Mouse (Mus musculus) megakaryocyte, embryonic 14.5 days (primary cell): ENCODE results near the gene Gpx1. TPM values are rescaled to one million over a fixed set of nuclear protein-coding genes. Genes with fewer than 3 reads are reported as not detected.

Source experiments
- H3K27me3 ChIP-seq: replicated peaks from 2 replicates; pipeline ENCODE3; 2012; ENCODE audit warnings: inconsistent platforms
- H3K36me3 ChIP-seq: replicated peaks from 2 replicates; pipeline ENCODE3; 2012; ENCODE audit warnings: low read length, inconsistent platforms, mixed read lengths
- H3K4me1 ChIP-seq: 2 replicates; pipeline ENCODE4 v1.6.1; 2012; ENCODE audit warnings: inconsistent platforms
- H3K4me3 ChIP-seq: replicated peaks from 2 replicates; pipeline ENCODE3; 2012; ENCODE audit warnings: moderate library complexity, mild to moderate bottlenecking, inconsistent platforms
- H3K9me3 ChIP-seq: 2 replicates; pipeline ENCODE4 v1.6.1; 2012; ENCODE audit warnings: inconsistent platforms
- FLI1 ChIP-seq: IDR thresholded peaks from 2 replicates; pipeline ENCODE4 v1.6.1; 2012; ENCODE audit warnings: low read length, inconsistent platforms, mixed read lengths
- GATA1 ChIP-seq: IDR thresholded peaks from 3 replicates; pipeline ENCODE4 v1.6.1; 2012; ENCODE audit warnings: mixed read lengths, low read length, inconsistent platforms, borderline replicate concordance
- polyA plus RNA-seq: library from polyadenylated mRNA; stranded (reverse); fragments of >175 nt; gene quantifications from 2 replicates; pipeline ENCODE4 v1.2.3, GENCODE M21; 2012; ENCODE audit warnings: low replicate concordance; ENCODE audit not compliant: insufficient read depth

Gpx1 gene
- polyA plus RNA-seq, 1 experiment = 236 TPM

GRCm38 (mm10) chr9:108340258-108341138 lies 1.8 kb downstream of the Gpx1 start:
- Histone ChIP-seq H3K36me3 (peaks cover 26% of the 10 kb centered on the region), H3K4me1 (peaks cover 74% of the 10 kb centered on the region), H3K27me3 (no peaks in the 10 kb centered on the region), H3K9me3 (no peaks in the 10 kb centered on the region), H3K4me3 (peak overlapping the region; percentile 92)
- TF ChIP-seq FLI1 (no peak), GATA1 (no peak)

GRCm38 (mm10) chr9:108341139-108341475 lies 2.4 kb downstream of the Gpx1 start:
- Histone ChIP-seq H3K36me3 (peaks cover 21% of the 10 kb centered on the region), H3K9me3 (no peaks in the 10 kb centered on the region), H3K4me1 (peaks cover 77% of the 10 kb centered on the region), H3K27me3 (no peaks in the 10 kb centered on the region), H3K4me3 (peak overlapping the region; percentile 92)
- TF ChIP-seq FLI1 (no peak), GATA1 (no peak)

GRCm38 (mm10) chr9:108341801-108342200 lies 3.1 kb downstream of the Gpx1 start:
- Histone ChIP-seq H3K36me3 (peaks cover 18% of the 10 kb centered on the region), H3K4me1 (peaks cover 78% of the 10 kb centered on the region), H3K9me3 (no peaks in the 10 kb centered on the region), H3K27me3 (no peaks in the 10 kb centered on the region), H3K4me3 (peak overlapping the region; percentile 92)
- TF ChIP-seq FLI1 (no peak), GATA1 (no peak)

- H3K4me1 ChIP-seq = peaks cover 84% of the 10 kb centered on the region
- peaks cover 18% of the 10 kb centered on the region for H3K36me3 ChIP-seq
- TF ChIP-seq GATA1 (no peak), FLI1 (no peak)
- no peaks in the 10 kb centered on the region for H3K9me3 ChIP-seq
- H3K4me3 ChIP-seq = peak overlapping the region; percentile 69
- no peaks in the 10 kb centered on the region for H3K27me3 ChIP-seq
These were observed 3.7 kb downstream of the Gpx1 start for GRCm38 (mm10) chr9:108342301-108342831.

GRCm38 (mm10) chr9:108343331-108343730 lies 4.6 kb downstream of the Gpx1 start:
- peaks cover 75% of the 10 kb centered on the region for H3K4me1 ChIP-seq
- no peaks in the 10 kb centered on the region for H3K27me3 ChIP-seq
- TF ChIP-seq GATA1 (no peak), FLI1 (no peak)
- H3K4me3 ChIP-seq = no peak overlapping the region
- peaks cover 14% of the 10 kb centered on the region for H3K36me3 ChIP-seq
- H3K9me3 ChIP-seq = no peaks in the 10 kb centered on the region

- TF ChIP-seq GATA1 (no peak), FLI1 (no peak)
- peaks cover 11% of the 10 kb centered on the region for H3K36me3 ChIP-seq
- no peaks in the 10 kb centered on the region for H3K27me3 ChIP-seq
- no peaks in the 10 kb centered on the region for H3K9me3 ChIP-seq
- no peak overlapping the region for H3K4me3 ChIP-seq
- H3K4me1 ChIP-seq = peaks cover 75% of the 10 kb centered on the region
These were observed 5.1 kb downstream of the Gpx1 start for GRCm38 (mm10) chr9:108343835-108344234.

- no peaks in the 10 kb centered on the region for H3K9me3 ChIP-seq
- H3K4me1 ChIP-seq = peaks cover 79% of the 10 kb centered on the region
- no peaks in the 10 kb centered on the region for H3K27me3 ChIP-seq
- H3K36me3 ChIP-seq = peaks cover 12% of the 10 kb centered on the region
- TF ChIP-seq FLI1 = no peak
- no peak for TF ChIP-seq GATA1
- H3K4me3 ChIP-seq = no peak overlapping the region
These were observed 5.8 kb downstream of the Gpx1 start for GRCm38 (mm10) chr9:108344471-108344870.

GRCm38 (mm10) chr9:108347024-108347423 lies 8.3 kb downstream of the Gpx1 start:
- H3K4me3 ChIP-seq = peak overlapping the region; percentile 100
- H3K4me1 ChIP-seq = peaks cover 65% of the 10 kb centered on the region
- TF ChIP-seq GATA1 = no peak
- no peak for TF ChIP-seq FLI1
- H3K9me3 ChIP-seq = no peaks in the 10 kb centered on the region
- H3K36me3 ChIP-seq = peaks cover 26% of the 10 kb centered on the region
- H3K27me3 ChIP-seq = no peaks in the 10 kb centered on the region

GRCm38 (mm10) chr9:108347540-108348289 lies 9.0 kb downstream of the Gpx1 start, which contains the start of gene Usp4:
Usp4 (plus strand) TSS chr9:108347853.
- H3K4me3 ChIP-seq = peak within 1 kb of the TSS; percentile 100
- H3K36me3 ChIP-seq = peaks cover 33% of the 10 kb centered on the region
- TF ChIP-seq FLI1 = peak; percentile 19; the same call in 1 of the 2 replicates
- no peak for TF ChIP-seq GATA1
- no peaks in the 10 kb centered on the region for H3K9me3 ChIP-seq
- no peaks in the 10 kb centered on the region for H3K27me3 ChIP-seq
- peaks cover 63% of the 10 kb centered on the region for H3K4me1 ChIP-seq

- H3K27me3 ChIP-seq = no peaks in the 10 kb centered on the region
- peaks cover 38% of the 10 kb centered on the region for H3K36me3 ChIP-seq
- H3K4me1 ChIP-seq = peaks cover 58% of the 10 kb centered on the region
- TF ChIP-seq FLI1 (no peak), GATA1 (no peak)
- H3K9me3 ChIP-seq = no peaks in the 10 kb centered on the region
- H3K4me3 ChIP-seq = peak overlapping the region; percentile 100
These were observed 9.6 kb downstream of the Gpx1 start for GRCm38 (mm10) chr9:108348290-108348680.
